Mouse (Mus musculus): ENCODE results near the gene Plekhg3.

The Plekhg3 gene

GRCm38 (mm10) chr12:76623374-76623773 lies 92.7 kb downstream of the Plekhg3 start:
- DNase-seq (ENCODE audit: low spot score) = no peak
